Mouse (Mus musculus) gastrocnemius, postnatal 25 days (tissue): ENCODE measurements around the gene Gm21671. TPM values are rescaled to one million over a fixed set of nuclear protein-coding genes. Genes with fewer than 3 reads are reported as not detected.
"Not testable (repeated sequence)": the region's sequence is repeated elsewhere in the genome, so short reads cannot be mapped to it uniquely, and the experiment has no call there.

ENCODE experiments used
- DNase-seq: peaks from one replicate; pipeline ENCODE4 v3.0.0; 2022
- long read RNA-seq, 2 experiments: library from polyadenylated mRNA; stranded (forward); transcript quantifications; one replicate each; pipeline ENCODE4 v2.0.0; 2021
- total RNA-seq, 2 experiments: library from RNA; stranded (reverse); gene quantifications; 1 replicate in 1 of 2; 2 replicates in 1 of 2; pipeline ENCODE4 v1.2.3; 2021

Gene Gm21671
- not detected for total RNA-seq
- long read RNA-seq, experiment 1: 0 reads
- long read RNA-seq, experiment 2: 0 reads

DNA sequence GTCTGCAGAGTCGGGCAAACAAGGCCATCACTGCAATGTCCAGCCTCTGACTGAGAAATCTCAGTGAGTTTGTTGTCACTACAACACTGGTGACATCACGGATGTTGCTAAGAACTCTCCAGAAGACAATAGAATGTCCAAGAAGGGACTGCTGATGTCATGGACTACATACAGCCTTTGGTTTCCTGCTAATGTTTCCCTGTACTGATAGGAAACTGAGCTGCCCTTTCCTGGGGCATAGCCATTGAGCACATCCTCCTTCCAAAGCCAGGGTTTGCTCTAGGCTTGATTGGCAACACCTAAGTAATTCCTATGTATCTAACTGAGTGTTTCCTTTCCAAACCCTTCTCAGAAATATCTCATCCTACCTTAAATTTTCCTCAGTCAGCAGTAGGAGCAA, at the start of gene Gm21671:
Gene Gm21671 (minus strand): TSS at position 101 of the 400 bp plus-strand sequence.
- DNase-seq: not testable (repeated sequence)

DNA sequence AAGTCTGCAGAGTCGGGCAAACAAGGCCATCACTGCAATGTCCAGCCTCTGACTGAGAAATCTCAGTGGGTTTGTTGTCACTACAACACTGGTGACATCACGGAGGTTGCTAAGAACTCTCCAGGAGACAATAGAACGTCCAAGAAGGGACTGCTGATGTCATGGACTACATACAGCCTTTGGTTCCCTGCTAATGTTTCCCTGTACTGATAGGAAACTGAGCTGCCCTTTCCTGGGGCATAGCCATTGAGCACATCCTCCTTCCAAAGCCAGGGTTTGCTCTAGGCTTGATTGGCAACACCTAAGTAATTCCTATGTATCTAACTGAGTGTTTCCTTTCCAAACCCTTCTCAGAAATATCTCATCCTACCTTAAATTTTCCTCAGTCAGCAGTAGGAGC, 34.3 kb upstream of the Gm21671 start, which contains the start of gene Gm21698:
Gene Gm21698 (minus strand): TSS at position 101 of the 400 bp plus-strand sequence.
- DNase-seq: not testable (repeated sequence)

DNA sequence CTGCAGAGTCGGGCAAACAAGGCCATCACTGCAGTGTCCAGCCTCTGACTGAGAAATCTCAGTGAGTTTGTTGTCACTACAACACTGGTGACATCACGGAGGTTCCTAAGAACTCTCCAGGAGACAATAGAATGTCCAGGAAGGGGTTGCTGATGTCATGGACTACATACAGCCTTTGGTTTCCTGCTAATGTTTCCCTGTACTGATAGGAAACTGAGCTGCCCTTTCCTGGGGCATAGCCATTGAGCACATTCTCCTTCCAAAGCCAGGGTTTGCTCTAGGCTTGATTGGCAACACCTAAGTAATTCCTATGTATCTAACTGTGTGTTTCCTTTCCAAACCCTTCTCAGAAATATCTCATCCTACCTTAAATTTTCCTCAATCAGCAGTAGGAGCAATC, 18.3 kb upstream of the Gm21671 start, which contains the start of gene Gm21680:
Gene Gm21680 (minus strand): TSS at position 101 of the 400 bp plus-strand sequence.
- not testable (repeated sequence) for DNase-seq

DNA sequence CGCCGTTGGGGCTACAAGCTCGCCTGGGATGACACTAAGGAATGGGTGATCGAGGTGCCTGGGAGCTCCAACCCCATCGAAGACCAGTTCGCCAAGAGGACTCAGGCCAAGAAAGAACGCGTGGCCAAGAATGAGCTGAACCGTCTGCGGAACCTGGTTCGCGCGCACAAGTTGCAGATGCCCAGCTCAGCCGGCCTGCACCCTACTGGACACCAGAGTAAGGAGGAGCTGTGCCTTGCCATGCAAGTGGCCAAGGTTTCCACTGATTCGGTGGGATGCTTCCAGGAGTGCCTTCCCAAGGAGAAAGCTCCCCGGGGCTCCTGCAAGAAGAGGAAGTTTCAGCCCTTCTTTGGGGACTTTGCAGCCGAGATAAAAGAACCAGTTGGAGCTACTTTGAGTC, 2.8 kb upstream of the Gm21671 start:
- DNase-seq: not testable (repeated sequence)

DNA sequence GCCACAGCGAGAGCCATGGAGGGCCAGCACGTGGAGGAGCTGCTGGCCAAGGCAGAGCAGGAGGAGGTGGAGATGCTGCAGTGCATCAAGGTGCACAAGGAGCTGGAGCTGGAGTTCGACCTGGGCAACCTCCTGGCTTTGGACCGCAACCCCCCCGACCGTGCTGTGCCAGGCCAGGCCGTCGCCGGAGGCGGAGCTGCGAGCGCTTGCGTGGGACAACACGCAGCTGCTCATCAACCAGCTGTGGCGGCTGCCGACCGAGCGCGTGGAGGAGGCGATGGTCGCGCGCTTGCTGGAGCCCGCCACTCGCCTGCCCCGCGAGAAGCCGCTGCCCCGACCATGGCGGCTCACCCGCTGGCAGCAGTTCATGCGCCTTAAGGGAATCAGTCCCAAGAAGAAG, 2.4 kb upstream of the Gm21671 start:
- DNase-seq: not testable (repeated sequence)

DNA sequence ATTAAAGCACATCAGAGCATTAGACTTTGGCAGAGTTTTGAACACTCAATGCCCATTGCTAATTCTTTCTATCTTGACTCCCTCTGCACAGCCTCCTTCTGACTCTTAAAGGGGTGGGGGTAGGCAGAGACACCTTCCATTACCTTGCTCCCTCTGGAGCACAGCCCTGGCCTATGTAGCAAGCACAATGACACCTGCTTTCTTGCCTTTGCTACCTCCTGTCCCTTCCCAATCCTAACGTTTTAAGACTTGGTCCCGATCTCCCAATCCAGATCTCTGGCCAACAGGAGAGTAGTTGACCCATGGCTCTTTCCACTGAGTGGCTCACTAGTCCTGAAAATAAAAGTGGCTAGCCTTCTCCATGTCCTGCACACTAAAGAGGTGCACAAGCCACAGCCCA, 8.8 kb downstream of the Gm21671 start:
- not testable (repeated sequence) for DNase-seq

DNA sequence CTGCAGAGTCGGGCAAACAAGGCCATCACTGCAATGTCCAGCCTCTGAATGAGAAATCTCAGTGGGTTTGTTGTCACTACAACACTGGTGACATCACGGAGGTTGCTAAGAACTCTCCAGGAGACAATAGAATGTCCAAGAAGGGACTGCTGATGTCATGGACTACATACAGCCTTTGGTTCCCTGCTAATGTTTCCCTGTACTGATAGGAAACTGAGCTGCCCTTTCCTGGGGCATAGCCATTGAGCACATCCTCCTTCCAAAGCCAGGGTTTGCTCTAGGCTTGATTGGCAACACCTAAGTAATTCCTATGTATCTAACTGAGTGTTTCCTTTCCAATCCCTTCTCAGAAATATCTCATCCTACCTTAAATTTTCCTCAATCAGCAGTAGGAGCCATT, 11.9 kb downstream of the Gm21671 start, which contains the start of gene Gm21663:
Gene Gm21663 (minus strand): TSS at position 101 of the 400 bp plus-strand sequence.
- DNase-seq: not testable (repeated sequence)

Other genes starting within 250 kb of the Gm21671 start
- 1 to 10 TPM; 2.4 to 3.2 TPM for gene Xrcc2, start 248.6 kb downstream of the Gm21671 start, total RNA-seq
- gene Actr3b, start 194.4 kb downstream of the Gm21671 start, total RNA-seq: 1 to 10 TPM in 1 of 2 experiments, under 1 TPM in 1; 0.67 to 1.8 TPM
- not detected for gene Gm21663, start 12.0 kb downstream of the Gm21671 start, total RNA-seq
- gene Gm21680, start 18.2 kb upstream of the Gm21671 start, total RNA-seq: not detected
- not detected for gene Gm21698, start 34.2 kb upstream of the Gm21671 start, total RNA-seq
- not detected for gene Gm1979, start 50.4 kb upstream of the Gm21671 start, total RNA-seq
- gene Gm5862, start 68.5 kb upstream of the Gm21671 start, total RNA-seq: not detected
- gene Speer4a, start 85.1 kb upstream of the Gm21671 start, total RNA-seq: not detected
- gene Gm7347, start 104.2 kb upstream of the Gm21671 start, total RNA-seq: not detected
- not detected for gene Gm10471, start 134.9 kb upstream of the Gm21671 start, total RNA-seq
- not detected for gene 5031410I06Rik, start 150.9 kb upstream of the Gm21671 start, total RNA-seq
- gene Gm10220, start 167.0 kb upstream of the Gm21671 start, total RNA-seq: not detected